Mouse (Mus musculus) c-Kit-positive CD71-negative TER-119-negative erythroid progenitor cells, embryonic 14.5 days (primary cell): Measurements from ENCODE around the gene Cnot9.
"Not testable (repeated sequence)": the region's sequence is repeated elsewhere in the genome, so short reads cannot be mapped to it uniquely, and the experiment has no call there.

Experiments used
- DNase-seq: peaks from one replicate; pipeline ENCODE4 v3.0.0-alpha.2; 2013; ENCODE audit warnings: low read depth

Cnot9 gene

DNA sequence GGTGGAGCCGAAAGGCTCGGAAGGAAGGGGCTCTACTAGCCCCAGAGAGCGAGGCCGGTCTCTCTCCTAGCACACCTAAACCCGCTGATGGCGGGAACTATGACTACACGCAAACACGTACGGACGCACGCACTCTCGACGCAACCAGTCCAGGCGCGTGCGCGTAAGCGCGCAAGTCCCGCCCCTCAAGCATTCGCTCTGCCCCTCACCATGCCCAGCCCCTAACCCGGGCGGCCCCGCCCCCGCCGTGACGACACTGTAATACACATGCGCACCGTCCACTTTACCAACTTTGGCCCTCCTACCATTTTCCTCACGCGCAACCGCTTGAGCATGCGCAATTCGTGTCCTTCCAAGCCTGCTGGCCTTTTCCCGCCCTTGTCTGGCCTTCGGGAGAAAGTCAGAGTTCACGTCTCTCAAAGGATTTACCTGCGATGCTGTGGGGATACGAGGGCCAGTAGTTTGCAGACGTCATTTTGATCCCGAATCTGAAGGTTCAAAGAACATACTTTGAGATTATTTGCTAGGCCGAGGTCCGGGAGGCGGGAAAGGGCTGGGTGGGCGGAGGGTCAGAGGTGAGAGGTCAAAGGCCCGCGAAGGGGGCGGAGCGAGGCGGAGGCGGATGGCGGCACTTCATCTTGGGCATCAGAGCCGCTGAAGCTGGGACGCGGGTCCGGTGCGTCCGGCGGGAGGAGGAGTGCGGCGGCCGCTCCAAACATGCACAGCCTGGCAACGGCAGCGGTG lies at the start of gene Cnot9:
Cnot9 (plus strand) TSS at position 338 of the 744 bp plus-strand sequence.
- peak; percentile 99 for DNase-seq

DNA sequence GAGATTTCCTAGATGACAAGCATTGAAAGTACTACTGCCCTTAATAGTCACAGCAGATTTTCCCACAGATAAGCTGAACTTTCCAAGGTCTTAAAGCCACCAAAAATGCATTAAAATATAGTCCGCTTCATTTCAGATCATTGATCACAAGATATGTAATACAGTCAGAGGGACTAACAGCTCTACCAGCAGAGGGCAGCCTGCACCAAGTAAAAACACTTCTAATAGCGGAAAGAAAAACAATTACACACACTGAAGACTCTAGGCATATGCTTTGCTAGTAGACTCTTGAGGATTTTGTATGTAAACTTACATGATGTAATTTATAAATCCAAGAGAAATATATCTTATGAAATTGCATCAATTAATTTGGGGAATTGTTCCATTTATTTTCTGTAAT lies 45.6 kb upstream of the Cnot9 start:
- no peak for DNase-seq

DNA sequence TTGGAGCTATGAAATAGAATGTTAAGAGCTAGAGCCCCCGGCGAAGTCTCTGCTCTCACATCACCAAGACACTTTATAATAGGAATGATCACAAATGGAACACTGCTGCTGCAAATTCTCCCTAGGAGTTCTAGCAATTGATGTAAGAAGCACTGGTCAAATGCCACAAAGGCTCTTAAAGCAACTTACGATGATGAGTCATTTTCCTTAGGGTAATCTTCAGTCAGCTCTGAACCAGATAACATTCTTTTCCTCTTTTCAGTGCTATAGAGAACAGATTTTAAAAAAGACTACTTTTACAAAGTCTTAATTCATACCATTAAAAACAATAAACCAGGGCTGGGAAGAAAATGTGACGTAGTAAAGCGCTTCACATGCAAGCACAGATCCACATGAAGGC lies 20.1 kb upstream of the Cnot9 start:
- no peak for DNase-seq

DNA sequence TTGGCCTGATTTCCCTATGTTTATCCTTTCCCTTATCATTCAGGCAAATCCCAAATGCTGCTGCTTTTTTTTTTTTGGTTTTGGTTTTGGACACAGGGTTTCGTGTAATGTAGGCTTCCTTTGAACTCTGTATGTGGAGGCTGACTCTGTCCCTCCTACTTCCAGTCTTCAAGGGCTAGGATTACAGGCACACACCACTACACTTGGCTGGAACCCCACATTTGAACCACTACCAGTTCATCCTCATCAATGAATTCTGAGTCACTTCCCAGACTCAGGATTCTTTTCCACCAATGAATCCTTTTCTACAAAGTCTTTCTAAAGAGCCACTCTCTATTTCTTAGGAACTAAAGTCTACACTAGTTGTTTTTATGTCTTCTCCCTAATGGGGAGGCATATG lies 4.8 kb upstream of the Cnot9 start:
- DNase-seq, result no peak

DNA sequence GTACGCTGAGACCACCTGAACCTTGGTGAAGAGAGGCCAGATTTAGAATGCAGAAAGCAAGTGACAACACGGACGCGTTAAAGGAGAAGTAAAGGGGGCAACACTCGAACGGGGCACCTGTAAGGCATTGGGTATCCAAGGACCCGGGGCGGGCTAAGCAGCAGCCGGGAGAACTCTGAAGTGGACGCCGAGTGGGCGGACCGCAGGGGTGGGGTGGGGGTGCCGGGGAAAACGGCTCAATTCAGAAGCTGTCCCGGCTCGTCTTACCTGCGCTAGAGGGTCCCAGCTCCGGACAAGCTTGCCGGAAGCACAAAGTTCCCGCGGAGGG lies 501 bp upstream of the Cnot9 start:
- no peak for DNase-seq

DNA sequence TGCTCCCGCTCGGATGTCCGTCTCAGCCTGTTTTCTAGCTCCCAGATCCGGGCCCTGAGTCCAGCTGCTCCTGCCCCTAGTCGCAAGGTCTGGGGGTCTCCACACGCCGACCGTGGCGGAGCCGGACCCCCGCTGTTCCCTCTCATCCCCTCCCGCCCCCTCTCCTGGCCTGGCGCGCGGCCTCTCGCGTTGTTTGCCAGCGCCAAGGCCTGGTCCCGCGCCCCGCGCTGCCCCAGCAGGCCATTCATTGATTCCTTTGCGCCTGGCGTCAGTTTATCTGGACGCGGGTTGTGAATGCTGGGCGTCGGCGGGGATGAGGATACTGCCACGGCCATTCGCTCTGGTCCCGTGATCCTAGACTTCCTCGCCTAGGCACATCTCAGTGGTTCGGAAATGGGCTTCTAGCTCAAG lies 618 bp downstream of the Cnot9 start:
- DNase-seq, result peak; percentile 46

DNA sequence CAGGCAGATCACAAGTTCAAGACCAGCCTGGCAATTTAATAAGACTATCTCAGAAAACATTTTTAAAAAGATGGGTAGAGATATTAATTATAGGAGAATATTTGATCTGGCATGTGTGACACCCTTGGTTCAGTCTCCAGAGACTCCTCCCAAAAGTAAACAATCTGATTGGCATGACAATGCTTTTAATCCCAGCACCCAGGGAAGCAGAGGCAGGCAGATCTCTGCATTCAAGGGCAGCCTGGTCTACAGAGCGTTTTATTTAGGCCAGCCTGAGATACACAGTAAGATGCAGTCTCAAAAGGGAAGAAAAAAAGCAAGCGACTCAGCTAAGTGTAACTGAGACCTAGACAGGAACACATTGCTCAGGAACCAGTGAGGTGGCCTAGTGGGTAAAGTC lies 1.9 kb downstream of the Cnot9 start:
- no peak for DNase-seq

DNA sequence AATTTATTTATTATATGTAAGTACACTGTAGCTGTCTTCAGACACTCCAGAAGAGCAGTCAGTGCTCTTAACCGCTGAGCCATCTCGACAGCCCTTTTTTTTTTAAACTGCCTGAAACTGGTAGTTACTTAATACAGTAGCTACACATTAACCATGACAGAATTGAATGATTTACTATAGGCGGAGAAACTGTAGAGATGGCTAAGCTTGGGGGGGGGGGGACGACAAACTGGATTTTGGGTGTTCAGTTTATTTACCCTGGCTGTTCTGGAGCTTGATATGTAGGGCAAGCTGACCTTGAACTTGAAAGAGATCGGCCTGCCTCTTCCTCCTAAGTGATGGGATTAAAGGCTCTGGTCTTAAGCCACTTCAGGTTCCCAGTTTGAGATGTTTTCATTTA lies 5.4 kb downstream of the Cnot9 start:
- no peak for DNase-seq

DNA sequence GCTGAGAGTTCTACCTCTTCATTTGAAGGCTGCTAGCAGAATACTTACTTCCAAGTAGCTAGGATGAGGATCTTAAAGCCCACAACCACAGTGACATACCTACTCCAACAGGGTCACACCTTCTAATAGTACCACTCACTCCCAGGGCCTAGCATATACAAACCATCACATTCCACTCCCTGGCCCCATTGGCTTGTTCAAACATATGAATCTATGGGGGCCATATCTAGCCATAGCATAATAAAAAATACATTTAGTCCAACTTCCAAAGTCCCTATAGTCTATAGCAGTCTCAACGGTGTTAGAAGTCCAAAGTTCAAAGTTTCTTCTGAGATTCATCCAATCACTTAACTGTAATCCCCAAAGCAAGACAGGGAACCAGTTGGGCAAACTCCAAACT lies 7.1 kb downstream of the Cnot9 start:
- DNase-seq, result not testable (repeated sequence)

DNA sequence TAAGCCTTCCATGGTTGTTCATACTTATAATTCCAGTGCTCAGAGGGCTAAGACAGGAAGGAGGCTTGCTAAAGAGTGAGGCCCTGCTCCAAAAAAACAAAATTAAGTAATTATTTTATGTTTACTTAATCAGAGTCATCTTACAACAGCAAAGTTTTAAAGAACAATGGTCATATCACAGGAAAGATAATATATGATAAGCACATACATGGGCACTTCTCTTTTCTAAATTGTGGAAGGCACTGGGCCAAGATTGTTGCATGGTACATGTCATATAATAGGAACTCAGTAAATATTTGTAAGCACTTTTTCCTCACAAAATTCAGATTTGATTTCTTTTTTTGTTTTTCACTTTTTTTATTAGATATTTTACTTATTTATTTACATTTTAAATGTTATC lies 14.0 kb downstream of the Cnot9 start:
- no peak for DNase-seq

DNA sequence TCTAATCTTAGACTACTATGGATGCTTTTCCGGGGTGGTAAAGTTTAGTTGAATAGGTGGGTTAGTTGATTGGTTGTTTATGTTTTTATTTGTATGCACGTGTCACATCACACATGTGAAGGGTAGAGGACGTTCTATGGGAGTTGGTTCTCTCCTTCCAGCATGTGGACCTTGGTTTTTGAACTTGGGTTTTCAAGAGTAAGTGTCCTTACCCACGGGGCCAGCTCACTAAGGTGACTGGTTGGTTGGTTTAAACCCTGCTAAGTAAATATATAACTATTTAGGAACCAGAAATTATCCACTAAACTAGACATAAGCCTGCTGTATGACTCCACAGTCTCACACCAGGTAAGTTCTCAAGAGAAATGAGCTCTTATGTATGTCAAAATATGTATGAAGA lies 18.9 kb downstream of the Cnot9 start:
- no peak for DNase-seq

DNA sequence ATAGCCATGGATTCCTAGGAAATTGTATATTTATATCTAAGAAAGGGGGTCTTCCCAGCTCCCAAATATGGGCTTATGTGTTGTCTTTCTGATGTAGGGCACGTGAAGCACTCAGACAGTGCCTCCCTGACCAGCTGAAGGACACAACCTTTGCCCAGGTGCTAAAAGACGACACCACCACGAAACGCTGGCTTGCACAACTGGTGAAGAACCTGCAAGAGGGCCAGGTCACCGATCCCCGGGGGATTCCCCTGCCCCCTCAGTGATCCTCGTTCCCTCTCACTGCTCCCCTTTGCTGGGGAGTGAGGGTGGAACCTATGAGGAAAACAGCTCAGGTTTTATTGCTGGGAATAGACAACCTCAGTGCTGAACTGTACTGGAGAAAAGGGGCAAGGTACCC lies 22.7 kb downstream of the Cnot9 start:
- DNase-seq, result no peak

DNA sequence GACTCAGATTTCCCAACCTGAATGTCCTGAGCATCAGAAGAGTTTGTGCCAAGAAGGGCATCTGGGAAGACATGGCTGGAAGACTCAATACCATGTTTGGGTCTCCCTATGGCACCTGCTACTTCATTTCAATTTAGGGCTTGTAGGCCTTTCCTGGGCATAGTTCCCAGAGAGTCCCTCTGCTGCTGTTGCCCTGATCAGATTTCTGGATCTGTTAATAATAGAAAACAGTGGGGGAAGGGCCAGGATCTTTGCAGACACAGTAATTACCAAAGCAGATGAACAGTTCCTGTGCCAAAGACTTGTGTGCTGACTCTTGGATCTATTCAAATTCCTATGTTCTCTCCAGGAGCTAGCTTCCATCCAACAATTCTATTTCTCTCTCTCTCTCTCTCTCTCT lies 32.8 kb downstream of the Cnot9 start:
- no peak for DNase-seq

DNA sequence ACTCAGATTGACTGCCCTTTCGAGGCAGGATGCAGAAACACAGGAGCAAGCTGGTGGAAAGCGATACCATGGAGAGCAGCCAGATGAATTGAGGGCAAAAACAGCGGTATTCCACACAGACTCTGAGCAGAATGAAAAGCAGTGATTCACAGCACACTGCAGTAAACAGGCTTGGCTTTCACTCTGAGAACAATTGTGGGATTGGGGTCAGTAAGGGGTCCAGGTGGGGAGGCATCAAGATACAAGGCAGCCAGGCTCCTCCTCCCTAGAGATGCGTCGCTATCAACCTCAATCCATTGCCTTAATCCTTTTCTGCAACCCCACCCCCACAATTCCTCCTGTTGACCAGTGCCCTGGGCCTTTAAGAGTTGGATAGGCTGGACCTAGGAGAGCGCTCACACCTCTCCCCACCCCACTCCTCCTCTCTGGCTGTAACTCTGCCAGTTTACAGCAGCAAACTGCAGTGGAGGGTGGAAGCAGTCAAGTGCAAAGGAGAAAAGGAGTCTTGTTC lies 36.6 kb downstream of the Cnot9 start, which contains the start of gene Plcd4:
Plcd4 (plus strand) TSS at position 438 of the 511 bp plus-strand sequence.
- no peak for DNase-seq

DNA sequence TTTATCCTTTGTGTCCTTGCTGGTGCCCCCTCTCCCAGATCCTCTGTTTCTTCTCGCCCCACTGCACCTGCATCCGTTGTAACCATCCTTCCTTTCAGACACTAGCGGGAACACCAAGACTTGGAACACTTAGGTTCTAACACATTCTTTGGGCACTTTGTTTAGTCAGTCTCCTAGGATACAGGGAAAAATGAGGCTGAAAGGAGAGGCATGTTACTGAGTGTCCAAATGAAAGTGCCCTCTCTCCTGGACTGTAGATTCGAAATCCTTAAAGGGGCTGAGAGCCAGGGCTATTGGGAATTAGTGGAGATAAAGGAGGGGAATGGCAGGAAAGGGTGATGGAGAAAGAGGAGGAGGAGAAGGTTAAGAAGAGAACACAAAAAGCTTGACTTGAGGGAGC lies 38.3 kb downstream of the Cnot9 start, which contains the start of gene Usp37:
Usp37 (minus strand) TSS at position 101 of the 400 bp plus-strand sequence.
- DNase-seq, result no peak

DNA sequence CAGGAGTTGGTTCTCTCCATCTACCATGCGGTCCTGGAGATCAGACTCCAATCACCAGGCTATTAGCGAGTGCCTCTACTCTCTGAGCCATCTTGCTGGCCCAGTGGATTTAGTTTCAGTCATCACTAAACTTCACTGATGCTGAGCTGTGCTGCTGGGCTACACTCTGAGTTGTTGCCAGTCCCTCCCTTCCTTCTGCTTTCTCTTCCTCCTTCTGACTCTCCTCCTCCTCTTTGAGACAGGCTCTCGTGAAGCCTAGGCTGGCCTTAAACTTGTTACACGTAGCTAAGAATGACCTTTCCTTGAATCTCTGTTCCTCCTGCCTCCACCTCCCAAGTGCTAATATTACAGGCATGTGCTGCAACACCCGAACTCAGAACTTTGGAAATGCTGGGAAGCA lies 53.2 kb downstream of the Cnot9 start:
- DNase-seq, result no peak

DNA sequence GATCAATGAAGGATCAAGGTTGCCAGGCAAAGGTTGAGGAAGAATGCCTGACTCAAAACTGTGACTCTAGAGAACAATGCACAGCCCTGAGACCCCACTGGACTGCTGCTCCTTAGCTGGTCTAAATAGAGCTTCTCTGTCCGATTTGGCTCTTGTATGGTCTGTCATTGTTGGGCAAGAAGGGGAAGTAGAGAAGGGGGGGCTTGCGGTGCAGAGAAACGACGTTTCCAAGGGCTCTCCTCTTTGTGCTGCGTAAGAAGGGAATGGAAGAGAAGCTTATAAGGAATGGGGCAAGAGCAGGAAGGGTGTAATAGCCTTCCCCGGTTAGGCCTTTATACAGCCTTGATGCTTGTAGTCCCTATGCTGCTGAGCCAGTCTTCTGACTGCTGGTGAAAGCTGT lies 60.0 kb downstream of the Cnot9 start:
- no peak for DNase-seq

DNA sequence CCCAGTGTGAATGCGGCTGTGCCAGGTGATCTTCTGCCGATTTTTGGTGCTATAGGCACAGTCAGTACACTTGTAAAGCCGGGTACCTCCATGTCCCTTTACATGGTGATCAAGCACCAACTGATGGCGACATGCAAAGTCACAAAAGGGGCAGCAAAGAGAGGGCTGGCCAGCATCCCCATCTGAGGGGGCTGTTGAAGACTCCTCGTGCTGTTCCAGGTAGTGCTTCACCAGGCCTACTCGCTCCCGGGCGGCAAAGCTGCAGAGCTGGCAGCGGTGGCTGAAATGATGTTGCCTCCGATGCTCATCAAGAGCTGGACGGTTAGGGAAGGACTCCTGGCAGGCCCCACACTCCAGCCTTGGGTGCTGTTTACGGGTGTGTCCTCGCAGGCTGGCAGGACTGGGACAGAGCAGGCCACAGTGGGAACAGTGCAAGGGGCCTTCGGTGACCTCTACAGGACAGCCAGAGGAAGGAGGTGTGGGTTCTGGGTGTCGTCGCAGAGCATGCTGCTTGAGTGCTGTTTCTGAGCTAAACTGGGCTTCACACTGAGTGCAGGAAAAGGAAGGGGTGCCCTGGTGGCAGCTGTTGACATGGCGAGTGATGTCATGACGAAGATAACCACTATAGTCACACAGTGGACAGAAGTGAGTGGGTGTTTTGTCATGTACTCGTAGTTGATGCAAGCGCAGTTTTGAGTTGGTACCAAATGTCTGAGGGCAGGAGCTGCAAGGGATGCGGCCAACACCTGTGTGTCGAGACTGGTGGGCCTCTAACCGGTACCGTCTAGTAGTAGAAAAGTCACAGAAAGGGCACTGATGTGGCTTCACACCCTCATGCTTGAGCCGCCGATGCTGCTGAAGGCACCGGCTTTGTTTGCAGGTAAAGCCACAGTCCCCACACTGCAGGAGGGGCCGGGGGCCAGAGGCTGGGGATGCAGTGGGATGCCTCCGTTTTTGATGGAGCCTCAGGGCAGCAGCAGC lies 64.2 kb downstream of the Cnot9 start:
- no peak for DNase-seq
